Mouse (Mus musculus) gastrocnemius, postnatal 14 days (tissue): ENCODE results near the gene Rbm5. TPM values are rescaled to one million over a fixed set of nuclear protein-coding genes. Genes with fewer than 3 reads are reported as not detected.

Experiments used
- DNase-seq: peaks from one replicate; pipeline ENCODE4 v3.0.0; 2021; ENCODE audit warnings: mixed read lengths
- intact Hi-C: fragments of 180-260 bp; cut with DNase I; formaldehyde crosslinking; loops from one replicate; pipeline ENCODE4 v1.15.1; 2025; ENCODE audit warnings: low total_unique reads
- long read RNA-seq, 2 experiments: library from polyadenylated mRNA; stranded (forward); transcript quantifications; one replicate each; pipeline ENCODE4 v2.0.0; 2021
- total RNA-seq, 2 experiments: library from RNA; stranded (reverse); gene quantifications; 2 replicates each; pipeline ENCODE4 v1.2.3; 2021

The Rbm5 gene
- 10 to 100 TPM; 30.9 to 40.5 TPM for total RNA-seq
- long read RNA-seq, experiment 1, transcript Rbm5-214 (25 exons, 3,205 nt): major isoform, 12 of 26 reads
- long read RNA-seq, experiment 1, partial matches to known transcripts: 5 of 26 reads
- long read RNA-seq, experiment 1, other reads (novel, unspliced or antisense): 7 of 26 reads
- long read RNA-seq, experiment 2, full-length matches to known transcripts: 15 of 19 reads
- long read RNA-seq, experiment 2, partial matches to known transcripts: 2 of 19 reads
- long read RNA-seq, experiment 2, other reads (novel, unspliced or antisense): 2 of 19 reads

DNA sequence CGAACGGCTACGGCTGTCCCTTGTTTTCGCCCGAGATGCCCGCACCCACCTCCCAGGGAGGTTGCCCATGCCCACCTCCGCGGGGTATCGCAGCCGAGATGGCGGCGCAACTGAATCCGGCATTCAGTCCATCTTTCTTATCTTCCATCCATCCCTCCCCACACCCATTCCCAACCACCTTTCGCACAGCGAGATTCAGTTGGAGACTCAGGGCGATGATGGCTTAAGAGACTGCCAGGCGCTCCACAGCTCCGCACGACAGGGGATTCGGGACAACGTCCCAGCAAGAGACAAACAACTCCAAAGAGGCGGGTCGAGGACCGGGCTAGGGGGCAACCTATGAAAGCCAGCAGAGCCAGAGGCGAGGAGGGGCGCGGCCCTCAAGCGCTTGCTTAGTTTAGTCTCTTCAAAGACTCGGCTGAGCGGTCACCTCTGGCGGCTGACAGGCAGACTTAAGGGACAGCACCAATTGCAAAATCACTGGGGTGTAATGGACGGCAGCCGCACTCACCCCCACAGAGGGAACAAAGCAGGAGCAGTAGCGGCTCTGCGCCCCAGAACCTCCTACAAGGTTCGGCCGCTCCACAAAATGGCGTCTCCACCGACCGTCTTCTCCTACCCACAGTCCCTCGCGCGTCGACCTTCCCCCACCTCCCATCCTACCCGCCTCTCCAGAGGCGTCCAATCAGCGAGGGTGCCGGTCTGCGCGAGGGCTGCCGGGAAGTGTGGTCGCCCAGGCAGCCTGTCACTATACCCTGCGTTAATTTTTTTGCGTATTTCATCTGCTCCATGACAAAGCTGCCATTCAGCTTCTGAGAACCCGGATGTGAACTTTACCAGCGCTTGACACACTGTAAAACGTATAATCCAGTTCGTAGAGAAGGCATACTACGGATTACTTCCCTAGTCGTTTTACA is at the start of gene Rbm5:
TSS of gene Rbm5 (minus strand) at position 623 of the 917 bp plus-strand sequence.
- peak; percentile 94 for DNase-seq
- intact Hi-C loops: no loop called here

DNA sequence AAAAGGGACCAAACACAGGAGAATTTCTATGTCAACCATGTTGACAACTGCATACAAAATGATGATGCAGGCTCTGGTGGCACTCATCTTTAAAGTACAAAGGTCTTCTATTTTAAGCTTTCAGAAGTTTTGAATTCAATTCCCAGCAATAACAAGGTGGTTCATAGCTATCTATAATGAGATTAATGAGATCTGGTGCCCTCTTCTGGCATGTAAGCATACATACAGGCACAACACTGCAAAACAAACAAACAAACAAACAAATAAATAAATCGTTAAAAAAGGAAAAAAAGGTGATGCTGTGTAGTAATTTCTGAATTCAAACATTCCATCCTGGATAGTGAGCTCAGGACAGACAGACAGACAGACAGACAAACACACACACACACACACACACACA is 41.3 kb upstream of the Rbm5 start:
- intact Hi-C loops: no loop called here
- no peak for DNase-seq

DNA sequence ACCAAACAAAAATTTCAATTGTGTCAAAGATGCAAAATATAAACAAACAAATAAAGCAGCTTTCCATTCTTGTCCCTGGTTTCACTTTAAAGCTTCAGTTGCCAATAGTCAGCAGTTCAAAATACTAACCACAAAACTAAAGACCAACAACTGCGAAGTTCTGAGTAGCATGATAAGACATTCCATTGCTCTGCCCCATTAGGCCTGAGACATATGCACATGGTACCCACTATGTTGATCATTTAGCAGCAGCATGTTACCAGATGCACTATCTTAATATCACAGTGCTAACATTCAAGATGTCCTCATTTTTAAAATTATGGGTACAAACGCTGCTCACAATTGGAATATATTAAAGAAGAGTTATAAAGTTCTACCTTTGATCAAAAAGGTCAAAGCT is 40.2 kb upstream of the Rbm5 start:
- intact Hi-C loops: no loop called here
- DNase-seq: no peak

DNA sequence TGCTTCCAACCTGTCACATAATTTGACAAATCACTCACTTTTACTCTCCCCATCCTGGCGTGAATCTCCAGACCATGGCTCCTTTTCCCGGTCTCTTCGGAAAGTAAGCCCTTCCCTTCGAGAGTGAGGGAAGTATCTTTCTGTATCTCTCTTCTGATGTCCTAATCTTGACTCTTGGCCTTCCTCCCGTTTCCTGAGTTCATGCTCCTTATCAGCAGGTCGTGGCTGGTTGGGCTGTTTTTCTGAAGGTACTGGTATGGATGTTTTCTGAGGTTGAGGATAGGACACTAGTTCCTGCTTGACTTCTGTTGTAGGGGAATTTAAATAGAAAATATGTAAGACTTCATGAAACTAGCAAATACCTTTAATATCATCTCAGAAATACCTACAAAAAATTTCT is 20.9 kb upstream of the Rbm5 start:
- DNase-seq: no peak
- intact Hi-C loops: no loop called here

DNA sequence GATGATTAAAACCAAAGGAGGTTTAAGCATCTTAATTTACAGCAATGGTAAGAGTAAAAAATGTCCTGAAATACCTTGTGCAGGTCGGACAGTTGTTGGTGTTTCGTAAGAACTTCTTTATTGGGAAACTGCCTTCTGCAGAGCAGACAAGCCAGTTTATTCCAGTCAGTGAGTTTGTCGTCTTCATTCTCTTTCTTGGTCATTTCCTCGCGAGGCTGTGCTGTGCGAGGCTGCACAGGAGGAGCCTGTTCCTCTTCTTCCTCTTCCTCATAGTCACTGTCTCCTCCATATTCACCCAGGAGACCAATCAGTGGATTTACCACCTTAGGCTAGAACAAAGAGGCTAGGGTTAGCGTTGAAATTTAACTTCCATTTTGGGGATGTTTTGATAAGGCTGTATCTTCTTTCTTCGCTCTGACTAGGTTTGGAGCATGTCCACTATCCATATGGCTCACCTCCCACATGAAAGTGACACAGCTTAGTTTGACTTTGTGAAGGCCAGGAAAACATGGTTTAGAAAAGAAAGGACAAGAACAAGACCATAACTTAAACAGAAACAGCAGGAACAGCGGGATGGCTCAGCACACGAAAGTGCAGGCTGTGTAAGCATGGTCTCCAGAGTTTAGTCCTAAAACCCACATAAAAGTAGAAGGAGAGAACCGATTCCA is 11.9 kb upstream of the Rbm5 start:
- intact Hi-C loops: no loop called here

DNA sequence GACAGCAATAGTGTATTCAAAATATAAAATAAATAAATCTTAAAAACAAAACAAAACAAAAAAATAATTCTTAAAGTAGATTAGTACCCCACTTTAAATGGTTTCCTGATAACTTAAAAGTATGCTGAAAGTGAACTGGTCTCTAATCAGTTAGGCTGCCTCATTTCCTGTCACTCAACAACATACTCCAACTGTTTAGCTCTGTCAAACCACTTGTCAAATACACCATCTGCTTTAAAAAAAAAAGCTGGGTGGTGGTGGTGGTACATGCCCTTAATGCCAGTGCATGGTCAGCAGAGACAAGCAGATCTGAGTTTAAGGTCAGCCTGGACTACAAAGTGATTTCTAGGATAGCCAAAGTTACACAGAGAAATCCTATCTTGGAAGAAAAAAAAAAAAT is 6.0 kb upstream of the Rbm5 start:
- intact Hi-C loops: no loop called here
- no peak for DNase-seq

More for the DNA sequence above, 11.9 kb upstream of the Rbm5 start:
- no peak for DNase-seq

DNA sequence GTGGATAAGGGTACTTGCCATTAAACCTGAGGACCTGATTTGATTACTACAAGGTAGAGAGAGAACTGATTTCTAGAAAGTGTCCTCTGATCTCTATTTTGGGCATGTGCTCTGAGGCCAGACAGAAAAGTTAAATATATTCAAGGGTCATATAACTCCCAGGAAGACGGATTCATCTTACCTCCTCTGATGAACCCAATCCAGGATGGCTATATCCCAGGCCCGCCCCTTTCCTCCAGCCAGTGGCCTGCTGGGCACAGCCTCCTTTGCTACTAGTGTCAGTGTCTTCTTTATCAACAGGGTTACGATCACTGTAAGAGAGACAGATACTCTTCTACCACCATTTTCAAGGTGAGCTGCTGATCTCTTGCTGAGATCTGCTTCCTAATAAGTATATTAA is 3.6 kb upstream of the Rbm5 start:
- DNase-seq: peak; percentile 52
- intact Hi-C loops: no loop called here

DNA sequence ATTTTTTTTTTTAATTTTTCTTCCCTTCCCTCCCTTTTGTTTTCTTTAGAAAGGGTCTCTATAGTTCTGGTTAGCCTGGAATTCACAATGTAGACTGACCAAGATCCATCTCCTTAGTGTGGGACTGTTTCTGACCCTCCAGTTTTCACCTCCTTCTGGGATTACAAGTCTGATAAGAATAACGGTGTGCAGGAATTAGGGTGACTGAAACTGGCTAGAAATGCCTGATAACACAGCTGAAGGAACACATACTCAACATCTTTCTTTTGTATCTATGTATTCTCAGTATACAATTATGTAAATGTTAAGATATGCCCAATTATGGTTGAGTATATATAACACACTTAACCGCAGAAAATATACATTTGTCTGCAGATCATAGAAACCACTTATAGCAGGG is 986 bp upstream of the Rbm5 start:
- intact Hi-C loops: no loop called here
- no peak for DNase-seq

DNA sequence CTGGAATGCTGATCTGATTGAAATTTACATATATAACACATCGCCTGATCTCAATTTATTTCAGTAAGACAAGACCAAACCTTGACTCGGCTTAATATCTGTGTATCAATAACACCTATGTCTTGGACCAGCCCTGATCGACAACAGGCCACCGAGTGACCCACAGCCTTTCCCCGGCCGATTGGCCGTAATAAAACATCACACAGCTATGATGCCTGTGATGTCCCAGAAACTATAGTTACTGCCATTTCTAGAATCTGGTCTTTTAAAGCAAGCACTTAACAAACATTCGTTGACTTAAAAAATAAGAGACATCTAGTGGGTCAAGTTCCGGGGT is 791 bp downstream of the Rbm5 start:
- no peak for DNase-seq
- intact Hi-C loops: no loop called here

DNA sequence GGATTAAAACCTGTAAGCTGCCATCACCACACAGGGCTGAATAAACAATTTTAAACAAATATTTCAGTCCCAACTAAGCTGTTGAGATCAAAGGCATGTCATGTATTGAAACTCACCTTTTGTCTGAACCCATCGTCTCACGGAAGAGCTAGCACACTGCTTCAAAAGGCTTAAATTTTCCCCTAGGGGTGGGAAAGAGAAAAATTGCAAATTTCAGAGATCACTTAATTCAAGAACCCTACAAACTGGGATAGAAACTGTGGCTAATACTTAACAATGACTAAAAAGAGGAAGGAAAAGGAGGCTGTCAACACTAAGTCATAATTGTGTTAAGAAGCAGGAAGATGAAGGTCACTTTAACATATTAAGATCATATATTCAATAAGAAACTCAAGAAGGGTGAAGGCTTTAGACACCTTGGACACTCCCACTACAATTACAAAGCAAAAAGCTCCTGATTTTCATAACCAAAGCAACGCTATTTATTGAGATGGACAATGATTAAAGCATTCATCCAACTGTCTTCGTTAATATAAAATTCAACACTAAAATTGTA is 1.3 kb downstream of the Rbm5 start:
- no peak for DNase-seq
- intact Hi-C loops: no loop called here

DNA sequence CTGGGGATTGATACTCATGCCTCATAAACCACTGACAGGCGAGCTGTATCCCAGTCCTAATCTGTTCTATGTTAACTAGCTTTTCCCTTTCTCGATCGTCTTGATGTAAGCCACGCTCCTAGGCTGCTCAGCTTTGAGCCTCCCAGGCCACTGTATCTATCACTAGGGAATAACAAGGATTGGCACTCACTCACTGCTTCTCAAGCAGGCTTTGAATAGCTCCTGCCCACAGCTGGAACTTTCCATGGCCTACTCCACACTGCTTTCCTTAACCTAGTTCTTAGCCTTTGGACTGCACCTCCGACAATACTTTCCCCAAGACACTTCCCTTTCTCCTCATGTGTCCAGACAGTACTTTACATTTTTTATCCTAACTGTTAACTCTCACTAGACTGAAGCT is 1.9 kb downstream of the Rbm5 start:
- intact Hi-C loops: no loop called here
- no peak for DNase-seq

DNA sequence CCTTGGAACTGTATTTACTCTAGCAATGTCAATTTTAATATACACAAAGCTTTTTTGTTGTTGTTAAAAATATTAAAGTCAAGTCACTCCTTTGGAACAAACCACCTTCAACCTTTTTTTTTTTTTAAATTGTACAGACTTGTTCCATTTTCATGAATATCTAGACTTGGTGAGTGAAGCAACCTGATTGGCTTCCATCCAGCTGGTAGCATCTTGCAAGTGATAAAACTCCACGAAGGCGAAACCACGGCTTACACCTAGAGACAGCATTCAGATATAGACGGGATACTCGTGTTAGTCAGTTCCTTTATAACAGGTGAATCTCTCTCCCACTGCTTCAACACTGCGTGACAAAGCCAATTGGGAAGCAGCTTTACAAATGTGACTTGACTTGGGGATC is 11.2 kb downstream of the Rbm5 start:
- DNase-seq: no peak
- intact Hi-C loops: no loop called here

DNA sequence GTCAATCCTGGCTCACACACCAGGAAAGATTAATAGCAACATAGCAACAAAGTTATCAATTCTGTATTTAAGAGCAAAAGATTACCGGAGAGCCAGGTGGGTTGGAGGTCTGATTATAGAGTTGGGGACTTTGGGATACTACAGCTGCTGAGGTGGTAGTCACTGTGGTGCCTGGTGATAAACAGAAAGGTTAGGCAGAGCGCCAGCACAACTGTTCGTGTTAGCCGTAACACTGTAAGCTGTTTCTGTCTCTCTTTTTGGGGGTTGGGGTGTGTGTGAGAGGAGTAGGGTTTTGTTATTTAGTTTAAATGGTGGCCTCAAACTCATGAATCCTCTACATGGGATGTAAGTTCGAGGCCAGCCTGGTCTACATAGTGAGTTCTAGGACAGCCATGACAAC is 20.4 kb downstream of the Rbm5 start:
- no peak for DNase-seq
- intact Hi-C loops: no loop called here

DNA sequence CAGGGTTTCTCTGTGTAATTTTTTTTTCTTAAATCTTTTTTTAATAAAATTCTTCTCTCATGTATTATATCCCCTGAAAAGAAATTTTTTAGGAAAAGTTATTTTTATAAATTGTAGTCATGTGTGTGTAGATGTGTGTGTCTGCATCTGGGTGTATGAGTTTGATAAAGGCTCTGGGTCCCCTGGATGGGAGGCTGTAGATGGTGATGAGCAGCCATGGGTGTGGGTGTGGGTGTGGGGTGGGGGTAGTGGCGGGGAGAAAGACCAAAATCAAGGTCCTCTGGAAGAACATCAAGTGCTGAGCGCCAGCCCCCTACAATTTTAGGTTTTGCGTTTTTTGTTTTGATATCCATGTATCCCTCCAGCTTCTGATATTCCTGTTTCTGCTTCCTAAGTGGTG is 22.7 kb downstream of the Rbm5 start:
- no peak for DNase-seq
- intact Hi-C loops: no loop called here

DNA sequence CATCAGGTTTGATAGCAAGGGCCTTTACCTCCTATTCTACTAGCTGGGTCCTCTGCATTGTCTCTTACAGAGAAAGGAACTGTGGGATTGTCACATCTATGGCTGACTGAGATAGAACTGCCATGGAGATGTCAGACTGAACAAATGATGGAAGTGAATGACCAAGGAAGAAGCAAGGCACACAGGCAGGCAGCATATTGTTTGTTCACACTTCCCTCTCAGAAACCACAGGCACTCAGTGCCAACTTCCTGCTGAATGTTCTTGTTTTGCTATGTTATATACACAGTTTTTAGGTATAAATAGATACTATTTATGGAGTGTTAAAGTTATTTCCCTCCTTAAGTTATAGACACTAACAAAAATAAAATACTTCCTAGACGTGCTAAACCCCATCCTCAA is 23.5 kb downstream of the Rbm5 start:
- intact Hi-C loops: no loop called here
- no peak for DNase-seq

DNA sequence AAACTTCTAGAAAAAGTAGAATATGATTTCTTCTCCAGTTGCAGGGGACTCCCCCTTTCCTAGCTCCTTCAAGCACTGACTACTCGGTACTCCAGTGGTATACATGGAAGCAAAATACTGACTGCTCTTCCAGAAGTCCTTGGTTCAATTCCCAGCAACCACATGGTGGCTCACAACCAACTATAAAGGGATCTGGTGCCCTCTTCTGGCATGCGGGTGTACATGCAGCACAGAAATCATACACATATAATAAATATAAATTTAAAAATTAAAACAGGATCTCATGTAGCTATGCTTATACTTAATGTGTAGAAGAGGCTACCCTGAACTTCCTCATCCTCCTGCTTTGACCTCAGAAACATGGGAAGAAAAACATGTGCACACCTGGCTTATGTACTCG is 24.1 kb downstream of the Rbm5 start:
- no peak for DNase-seq
- intact Hi-C loops: no loop called here

DNA sequence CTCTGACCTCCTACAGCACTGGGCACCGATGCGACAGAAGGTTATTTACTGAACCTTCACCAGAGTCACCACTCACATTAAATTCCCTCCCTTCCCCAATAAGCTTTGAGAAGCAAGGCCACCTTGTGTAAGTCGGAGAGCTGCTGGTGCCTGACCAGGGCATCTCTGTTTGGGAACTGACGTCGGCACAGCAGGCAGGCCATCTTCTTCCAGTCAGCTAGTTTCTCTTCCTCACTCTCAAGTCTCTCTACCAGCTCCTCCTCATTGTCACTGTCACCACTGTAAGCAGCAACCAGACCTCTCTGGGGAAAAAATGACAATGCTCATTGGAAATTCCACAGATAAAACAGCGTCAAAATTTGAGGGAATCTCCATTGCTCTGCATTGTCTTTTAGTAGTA is 26.7 kb downstream of the Rbm5 start:
- no peak for DNase-seq
- intact Hi-C loops: no loop called here

DNA sequence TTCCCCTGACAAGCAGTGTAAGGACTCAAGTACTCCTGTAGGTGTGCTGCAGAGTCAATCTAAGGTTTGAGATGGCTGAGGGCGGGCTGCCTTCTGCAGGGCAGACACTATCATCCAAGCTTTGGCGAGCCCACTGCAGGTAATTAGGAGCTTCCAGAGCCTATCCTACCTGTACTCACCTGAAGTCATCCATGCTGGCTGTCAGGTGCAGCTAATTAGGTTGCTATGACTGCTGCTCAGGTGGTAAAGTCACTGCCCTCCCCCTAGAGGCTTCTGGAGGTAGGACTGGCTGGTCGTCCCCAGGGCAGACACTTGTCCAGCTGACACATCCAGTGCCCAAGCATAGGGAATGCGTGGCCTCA is 32.0 kb downstream of the Rbm5 start:
- intact Hi-C loops: no loop called here
- DNase-seq: no peak

DNA sequence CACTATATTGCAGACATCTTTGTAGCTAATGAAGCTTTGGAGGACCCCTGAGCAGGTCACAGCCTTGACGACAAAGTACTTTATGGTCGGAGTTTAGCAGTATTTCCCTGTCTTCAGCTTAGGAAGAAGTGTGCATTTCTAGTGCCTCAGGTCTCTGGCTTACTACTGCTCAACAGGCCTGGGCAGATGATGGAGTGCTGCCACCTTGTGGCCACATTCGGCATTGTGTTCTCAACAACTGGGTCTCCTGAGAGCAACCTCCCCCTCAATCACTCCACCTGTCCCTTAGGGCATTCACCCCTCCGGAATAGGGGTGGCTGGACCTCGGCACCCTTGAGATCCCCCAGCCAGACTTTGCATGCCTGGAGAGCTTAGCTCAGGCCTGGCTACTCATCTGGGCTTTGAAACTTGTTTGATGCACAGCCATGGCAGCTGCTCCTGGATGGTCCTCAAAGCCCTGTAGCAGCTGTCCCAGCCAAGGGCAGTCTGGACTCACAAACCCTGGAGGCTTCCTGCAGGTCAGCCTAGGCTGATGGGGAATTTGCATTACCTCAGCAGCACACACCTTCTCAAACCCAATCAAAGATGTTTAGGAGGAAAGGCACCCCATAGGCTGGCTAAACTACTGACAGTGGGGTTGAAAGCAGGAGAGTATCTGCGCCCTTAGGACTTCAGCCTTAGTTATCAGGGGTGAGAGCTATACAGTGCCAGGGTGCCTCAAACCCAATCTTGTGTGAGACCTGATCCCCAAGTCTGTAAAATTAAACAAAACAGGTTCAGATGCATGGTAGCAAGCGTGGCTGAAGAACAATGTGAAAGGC is 32.6 kb downstream of the Rbm5 start:
- DNase-seq: peak; percentile 84
- intact Hi-C loops: no loop called here

DNA sequence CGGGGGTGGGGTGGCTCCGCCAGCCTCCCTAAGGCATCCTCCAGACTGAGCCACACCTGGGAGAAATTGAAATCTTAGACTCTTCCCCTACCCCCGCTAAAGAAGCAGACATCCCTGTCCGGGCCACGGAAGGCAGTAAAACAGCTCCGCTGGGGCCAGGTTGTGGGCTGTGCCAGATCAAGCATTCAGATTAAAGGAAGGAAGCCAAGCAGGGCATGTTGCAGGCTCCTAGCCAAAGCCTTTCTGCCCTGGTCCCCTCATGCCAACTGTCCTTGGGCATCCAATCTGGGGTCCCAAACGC is 34.7 kb downstream of the Rbm5 start:
- no peak for DNase-seq
- intact Hi-C loops: loop anchor here (2.0 kb wide), 1 partner anchor 47 kb away; no protein-coding TSS in a partner anchor
